Mouse (Mus musculus): ENCODE results near the gene Dgcr6.

DNA sequence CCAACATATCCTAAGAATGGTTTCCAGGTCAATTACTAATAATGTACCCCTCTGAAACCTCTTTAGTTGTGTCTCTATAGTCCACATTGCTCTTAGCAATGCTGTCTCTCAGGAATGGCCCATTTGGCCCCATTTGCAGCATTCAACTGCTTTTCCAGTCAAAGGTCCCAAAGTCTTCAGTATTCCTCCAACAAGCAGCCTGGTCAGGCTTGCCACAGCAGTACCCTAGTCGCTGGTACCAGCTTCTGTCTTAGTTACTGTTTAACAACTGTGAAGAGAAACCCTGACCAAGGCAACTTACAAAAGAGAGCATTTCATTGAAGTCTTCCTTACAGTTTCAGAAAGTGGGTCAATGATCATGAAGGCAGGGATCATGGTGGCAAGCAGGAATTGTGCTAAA lies 50.7 kb downstream of the Dgcr6 start:
- TF ChIP-seq CTCF (IDR thresholded peaks at IDR 0.05): no peak
- TF ChIP-seq POLR2A (IDR thresholded peaks at IDR 0.05; ENCODE audit: insufficient read depth, low read depth, low read length): no peak
